Mouse (Mus musculus) 416B (cell line): ENCODE data around the gene Flot2.

Experiments used
- DNase-seq: peaks from one replicate; pipeline ENCODE4 v3.0.0; 2011; ENCODE audit warnings: low read depth

Flot2 gene

GRCm38 (mm10) chr11:78062563-78062962 is 24.8 kb downstream of the Flot2 start:
- DNase-seq: no peak

DNA sequence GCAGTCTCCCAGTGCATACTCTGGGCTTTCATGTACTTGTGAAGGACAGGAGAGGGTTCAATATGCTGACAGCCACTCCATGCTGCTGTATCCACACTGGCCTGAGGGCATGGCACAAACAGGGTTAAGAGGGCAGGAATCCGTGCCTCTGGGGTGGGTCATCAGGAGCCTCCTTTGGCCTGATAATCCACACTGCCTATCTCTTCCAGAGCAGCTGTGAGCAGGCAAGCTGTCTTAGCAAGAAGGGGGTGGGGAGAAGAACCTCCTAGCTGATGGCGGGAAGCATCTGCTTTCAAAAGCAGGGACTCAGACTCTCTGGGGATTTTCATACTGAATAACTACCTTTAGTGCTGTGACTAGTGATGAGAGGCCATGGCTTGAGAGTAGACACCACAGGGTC is 28.2 kb downstream of the Flot2 start:
- no peak for DNase-seq

DNA sequence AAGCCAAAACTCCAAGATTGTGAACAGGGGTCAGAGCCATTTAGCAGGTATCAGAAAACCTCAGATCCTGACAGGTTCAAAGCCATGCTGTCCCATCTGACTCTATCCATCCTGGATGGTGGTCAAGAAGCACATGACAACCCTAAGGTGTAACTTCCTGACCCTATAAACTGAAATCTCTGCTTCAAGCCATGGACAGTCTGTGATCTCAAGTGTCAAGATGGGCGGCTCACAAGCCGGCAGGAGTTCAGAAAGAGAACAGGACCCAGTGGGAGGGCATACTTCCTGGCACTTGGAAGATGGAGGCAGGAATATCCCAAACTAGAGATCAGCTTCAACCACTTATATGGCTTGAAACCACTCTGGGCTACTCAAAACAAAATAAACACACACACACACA is 28.9 kb downstream of the Flot2 start:
- DNase-seq: no peak

DNA sequence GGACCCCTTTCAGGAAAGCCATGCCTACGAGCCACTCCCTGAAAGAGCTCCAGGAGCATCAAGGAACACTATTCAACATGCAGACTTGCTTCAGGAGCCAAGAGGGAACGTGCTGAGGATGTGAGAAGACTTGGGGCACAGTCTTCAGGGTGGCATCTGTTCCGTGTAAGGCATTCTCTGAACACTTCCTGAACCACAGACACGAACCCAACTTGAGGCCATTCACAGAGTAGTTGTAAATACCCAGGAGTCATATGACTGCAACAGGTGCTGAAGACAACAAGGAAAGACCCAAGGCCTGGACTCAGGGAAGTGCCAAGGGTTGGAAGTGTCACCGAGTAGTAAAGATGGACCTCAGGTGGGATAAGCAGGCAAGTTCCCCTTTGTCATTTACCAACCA is 29.8 kb downstream of the Flot2 start:
- no peak for DNase-seq

- no peak for DNase-seq
Measured at GRCm38 (mm10) chr11:78069130-78069529, 31.4 kb downstream of the Flot2 start.

DNA sequence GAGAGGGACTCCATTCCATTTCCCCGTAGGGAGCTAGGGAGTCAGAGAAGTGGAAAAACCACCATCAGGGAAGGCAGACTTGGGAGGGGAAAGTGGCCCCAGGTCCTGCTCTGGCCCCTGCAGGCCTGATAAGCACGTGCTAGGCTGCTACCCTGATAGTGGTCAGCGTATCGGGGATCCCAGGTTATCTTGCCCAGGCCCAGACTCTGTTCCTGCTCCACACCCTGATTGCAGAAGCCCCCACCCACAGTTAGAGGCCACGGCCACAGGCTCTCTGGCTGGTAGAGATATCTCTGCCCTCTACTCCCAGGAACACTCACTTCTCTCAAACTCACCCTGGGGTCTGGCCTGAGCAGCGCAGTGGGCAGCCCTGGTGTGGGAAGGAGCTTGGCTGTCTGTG is 31.9 kb downstream of the Flot2 start:
- DNase-seq: no peak

GRCm38 (mm10) chr11:78071938-78072337 is 34.2 kb downstream of the Flot2 start:
- no peak for DNase-seq

GRCm38 (mm10) chr11:78072425-78073130 is 34.8 kb downstream of the Flot2 start:
- DNase-seq: no peak

DNA sequence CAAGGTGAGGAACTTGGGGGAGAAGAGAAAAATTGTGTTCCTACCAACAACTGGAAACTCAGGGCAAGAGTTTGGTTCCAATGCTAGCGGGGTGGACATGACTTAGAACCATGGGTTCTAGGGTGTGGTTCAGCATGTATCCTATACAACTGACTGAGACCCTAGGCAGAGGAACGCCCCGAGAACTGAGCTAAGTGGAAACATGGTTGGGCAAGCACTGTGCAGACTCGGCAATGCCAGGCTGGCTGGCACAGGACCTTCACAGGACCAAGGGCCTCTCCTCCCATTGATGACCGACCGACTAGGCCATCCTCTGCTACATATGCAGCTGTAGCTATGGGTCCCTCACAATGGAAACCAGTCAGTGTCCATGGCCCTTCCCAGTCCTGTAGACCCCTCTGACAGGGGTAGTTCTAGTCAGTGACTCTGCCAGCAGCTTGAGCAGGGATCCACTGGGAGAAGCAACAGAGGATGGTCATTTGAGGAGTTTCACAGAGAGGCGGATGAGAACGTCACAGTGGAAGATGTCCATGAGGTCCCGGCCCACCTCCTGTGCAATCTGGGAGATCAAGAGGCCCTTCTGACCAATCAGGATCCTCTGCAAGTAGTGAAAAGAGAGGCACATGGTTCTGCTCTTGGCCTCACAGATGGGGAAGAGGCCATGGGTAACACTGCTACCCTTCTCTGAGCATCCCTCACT is 36.0 kb downstream of the Flot2 start:
- DNase-seq: no peak

DNA sequence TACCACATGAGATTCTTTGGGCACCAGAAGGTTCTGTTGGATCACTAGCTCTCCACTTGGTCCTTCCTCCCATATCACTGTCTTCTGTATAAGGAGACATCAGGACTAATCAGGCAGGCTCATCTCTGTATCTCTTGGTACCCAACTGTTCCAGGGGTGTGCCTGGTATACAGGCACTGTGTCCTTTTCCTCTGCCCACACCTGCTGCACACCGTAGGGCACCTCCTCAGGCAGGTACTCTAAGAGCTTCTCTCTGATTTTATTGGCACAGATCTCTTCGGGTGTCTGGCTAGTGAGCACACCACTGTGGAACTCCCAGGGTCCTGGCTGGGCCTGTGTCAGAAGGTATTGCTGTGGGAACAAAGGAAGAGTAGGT is 36.5 kb downstream of the Flot2 start:
- no peak for DNase-seq

DNA sequence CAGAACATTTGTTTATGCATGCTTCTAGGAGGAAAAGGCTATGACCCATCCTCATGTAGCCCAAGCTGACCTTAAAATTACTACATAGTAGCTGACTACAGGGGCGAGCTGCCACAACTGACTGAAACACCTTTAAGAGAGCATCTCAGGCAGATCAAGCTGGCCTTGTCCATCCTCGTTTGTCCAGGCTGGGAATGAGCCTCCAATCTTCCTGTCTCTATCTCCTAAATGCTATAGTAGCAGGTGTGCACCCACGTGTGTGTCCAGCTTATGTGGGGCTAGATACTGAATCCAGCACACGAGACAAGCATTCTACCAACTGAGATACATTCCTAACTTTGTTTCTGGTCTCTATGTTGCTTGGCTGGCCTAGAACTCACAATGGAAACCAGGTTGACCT is 36.9 kb downstream of the Flot2 start:
- DNase-seq: no peak

- peak; percentile 81 for DNase-seq
Measured at GRCm38 (mm10) chr11:78079961-78080921, 42.5 kb downstream of the Flot2 start, which contains the start of gene Eral1. Gene Eral1 (minus strand): TSS chr11:78080383.

DNA sequence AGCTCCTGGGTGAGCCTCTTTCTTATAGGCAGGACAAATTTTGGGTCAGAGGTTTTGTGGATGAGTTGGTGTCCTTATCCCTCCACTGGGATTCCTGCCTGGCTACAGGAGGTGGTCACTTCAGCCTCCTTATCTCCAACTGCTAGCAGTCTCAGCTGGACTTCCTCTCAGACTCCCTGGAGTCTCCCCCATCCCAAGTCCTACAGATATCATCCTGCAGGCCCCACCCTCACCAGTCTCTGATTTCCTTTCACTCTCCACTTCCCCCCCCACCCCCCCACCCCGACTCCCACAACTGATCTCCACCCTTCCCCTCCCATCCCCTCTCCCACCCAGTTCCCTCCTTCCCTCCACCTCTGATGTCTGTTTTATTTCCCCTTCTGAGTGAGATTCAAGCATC is 45.9 kb downstream of the Flot2 start:
- no peak for DNase-seq

DNA sequence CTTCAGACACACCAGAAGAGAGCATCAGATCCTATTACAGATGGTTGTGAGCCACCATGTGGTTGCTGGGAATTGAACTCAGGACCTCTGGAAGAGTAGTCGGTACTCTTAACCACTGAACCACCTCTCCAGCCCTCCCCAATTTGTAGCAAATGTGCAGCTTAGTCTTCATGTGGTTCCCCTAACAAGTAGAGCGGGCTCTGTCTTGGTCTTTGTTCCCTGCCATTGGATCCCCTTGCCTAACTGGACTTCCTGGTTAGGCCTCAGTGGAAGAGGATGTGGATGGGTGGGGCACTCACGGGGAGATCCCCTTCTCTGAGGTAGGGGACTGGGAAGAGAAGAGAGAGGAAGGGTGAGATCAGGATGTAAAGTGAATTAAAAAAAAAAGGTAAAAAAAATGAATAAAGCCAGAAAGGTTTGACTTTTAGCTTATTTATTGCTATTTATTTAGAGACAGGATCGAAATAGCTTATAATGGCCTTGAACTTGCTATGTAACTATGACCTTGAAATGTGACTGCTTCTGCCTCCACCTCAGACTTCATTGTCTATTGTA is 49.3 kb downstream of the Flot2 start:
- DNase-seq: no peak

GRCm38 (mm10) chr11:78087756-78088281 is 50.1 kb downstream of the Flot2 start:
- no peak for DNase-seq

DNA sequence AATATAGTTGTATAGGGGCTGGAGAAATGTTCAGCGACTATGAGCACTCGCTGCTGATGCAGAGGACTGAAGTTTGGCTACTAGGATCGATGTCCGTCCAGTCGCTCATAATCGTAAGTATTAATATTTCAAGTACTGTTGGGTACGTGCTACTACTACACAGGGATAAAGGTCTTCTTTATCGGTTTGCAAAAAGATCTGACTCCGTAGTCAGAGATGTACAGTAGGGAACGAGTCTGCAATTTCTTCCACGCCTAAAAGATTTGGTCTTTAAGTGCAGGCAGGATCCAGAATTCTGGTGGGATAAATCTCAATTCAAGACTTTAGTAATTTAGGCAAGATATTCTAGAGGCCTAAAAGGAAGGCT is 56.4 kb downstream of the Flot2 start:
- DNase-seq: no peak

- peak; percentile 91 for DNase-seq
Measured at GRCm38 (mm10) chr11:78094504-78095143, 56.9 kb downstream of the Flot2 start, which contains the start of gene Fam222b. Gene Fam222b (plus strand): TSS chr11:78094660.

- DNase-seq: no peak
Measured at GRCm38 (mm10) chr11:78095144-78095516, 57.4 kb downstream of the Flot2 start.

DNA sequence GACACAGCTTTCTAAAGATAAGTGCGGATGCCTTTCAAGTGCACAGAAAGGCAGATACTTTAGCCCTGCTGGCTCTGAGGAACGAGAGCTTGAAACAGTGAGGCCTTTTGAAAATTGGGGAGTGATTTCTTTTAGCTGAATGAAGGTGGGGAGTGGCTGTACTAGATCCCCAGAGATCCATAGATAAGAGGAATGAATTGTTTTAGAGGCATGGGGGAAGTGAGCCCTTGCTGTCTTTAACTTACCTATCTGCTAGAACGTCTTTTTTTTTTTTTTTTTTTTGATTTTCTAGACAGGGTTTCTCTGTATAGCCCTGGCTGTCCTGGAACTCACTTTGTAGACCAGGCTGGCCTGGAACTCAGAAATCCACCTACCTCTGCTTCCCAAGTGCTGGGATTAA is 59.3 kb downstream of the Flot2 start:
- DNase-seq: no peak

GRCm38 (mm10) chr11:78100746-78101145 is 63.0 kb downstream of the Flot2 start:
- DNase-seq: peak; percentile 77

DNA sequence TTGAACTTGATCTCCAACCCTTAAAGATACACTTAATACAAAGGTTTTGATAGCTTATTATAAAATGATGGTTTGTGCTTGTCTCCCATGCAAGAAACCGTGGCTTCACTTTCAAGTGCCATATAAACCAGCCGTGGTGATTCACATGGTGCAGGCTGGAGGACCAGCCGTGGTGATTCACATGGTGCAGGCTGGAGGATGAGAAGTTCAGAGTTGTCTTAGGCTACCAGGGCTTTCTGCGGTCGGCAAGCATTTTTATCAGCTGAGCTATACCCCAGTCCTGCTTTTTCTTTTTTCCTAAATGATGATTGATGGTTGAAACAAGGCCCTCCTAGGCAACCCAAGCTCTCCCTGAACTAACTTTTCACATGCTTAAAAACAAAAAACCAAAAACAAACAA is 64.4 kb downstream of the Flot2 start:
- DNase-seq: peak; percentile 59
